Mouse (Mus musculus) right cerebral cortex, postnatal 36 days (tissue): ENCODE results near the gene Gm7145.
"Not testable (repeated sequence)": the region's sequence is repeated elsewhere in the genome, so short reads cannot be mapped to it uniquely, and the experiment has no call there.

ENCODE experiments used
- DNase-seq, 2 experiments: peaks; one replicate each; pipeline ENCODE4 v3.0.0; 2022; ENCODE audit warnings: low spot score in 2 of 2, mixed read lengths in 1 of 2

The Gm7145 gene

DNA sequence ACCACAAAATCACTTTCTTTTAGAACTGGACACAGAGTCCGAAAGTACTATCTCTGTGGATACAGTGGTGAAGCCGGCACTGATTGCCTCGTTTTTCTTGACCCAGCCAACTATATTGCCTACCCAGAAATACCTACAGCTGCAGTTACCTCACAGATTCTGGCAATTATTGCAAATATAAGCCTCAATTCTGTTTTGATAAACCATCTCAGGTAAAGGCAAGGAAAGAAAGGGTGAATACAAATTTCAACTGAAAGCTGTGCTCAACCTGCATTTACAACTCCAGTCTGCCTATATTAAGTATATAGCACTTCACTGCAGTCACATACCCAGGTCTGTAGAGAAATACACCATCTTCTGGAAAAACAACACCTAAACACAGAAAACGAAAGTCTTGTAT is at the start of gene Gm7145:
TSS of gene Gm7145 (plus strand) at position 301 of the 400 bp plus-strand sequence.
- no peak for DNase-seq

DNA sequence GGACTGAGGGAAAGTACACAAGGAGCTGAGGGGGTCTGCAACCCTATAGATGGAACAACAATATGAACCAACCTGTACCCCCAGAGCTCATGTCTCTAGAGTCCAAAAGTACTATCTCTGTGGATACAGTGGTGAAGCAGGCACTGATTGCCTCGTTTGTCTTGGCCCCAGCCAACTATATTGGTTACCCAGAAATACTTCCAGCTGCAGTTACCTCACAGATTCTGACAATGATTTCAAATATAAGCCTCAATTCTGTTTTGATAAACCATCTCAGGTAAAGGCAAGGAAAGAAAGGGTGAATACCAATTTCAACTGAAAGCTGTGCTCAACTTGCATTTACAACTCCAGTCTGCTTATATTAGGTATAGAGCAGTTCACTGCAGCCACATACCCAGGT is 38.0 kb upstream of the Gm7145 start, which contains the start of gene Gm28168:
TSS of gene Gm28168 (plus strand) at position 301 of the 400 bp plus-strand sequence.
- not testable (repeated sequence) for DNase-seq

DNA sequence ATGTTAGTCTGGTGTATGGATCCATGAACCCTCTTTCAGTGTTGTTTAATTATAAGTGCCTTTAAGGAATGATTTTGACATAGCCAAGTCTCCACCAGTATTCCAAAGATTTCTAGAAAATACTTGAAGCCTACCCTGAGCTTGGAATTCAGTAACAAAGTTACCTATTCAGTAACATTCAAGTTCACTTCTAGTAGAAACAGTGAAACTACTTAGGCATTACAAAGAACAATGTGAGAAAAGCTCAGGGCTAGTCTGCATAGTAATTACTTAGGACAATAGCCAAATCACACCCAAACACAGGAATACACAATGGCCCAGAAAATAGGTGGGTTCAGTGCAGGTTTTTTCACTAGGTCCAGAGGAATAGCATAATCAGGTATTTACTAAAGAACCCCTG is 38.1 kb downstream of the Gm7145 start:
- not testable (repeated sequence) for DNase-seq

DNA sequence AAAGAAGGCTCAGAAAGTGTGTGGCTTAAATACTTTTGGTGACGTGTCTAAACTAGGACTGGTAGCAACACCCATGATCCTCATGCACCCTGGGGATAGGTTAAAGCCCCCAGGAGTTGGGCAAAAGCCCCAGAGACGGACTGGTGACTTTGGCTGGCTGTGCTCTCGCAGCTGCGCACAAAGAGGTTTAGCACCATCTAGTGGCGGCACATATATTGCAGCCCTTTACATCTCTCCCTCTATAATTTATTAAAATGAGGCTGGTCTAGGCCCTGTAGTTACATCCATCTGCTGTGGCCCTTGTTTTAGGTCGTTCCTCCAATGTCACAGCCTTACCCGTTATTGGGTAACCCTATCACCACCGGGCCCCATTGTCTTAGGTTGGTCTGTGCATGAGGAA is 47.0 kb downstream of the Gm7145 start:
- not testable (repeated sequence) for DNase-seq
